Mouse (Mus musculus): Measurements from ENCODE around the gene Vdac1. TPM values are rescaled to one million over a fixed set of nuclear protein-coding genes. Genes with fewer than 3 reads are reported as not detected.
A peak's percentile ranks its signal among the peaks of the same experiment; 100 is the strongest.

Vdac1 gene
- polyA plus RNA-seq, 1 experiment: 296 TPM

GRCm38 (mm10) chr11:52340123-52340864, 20.4 kb upstream of the Vdac1 start:
- H3ac ChIP-seq (ENCODE audit: control insufficient read depth, insufficient read length, low read depth): no peak overlapping the region

DNA sequence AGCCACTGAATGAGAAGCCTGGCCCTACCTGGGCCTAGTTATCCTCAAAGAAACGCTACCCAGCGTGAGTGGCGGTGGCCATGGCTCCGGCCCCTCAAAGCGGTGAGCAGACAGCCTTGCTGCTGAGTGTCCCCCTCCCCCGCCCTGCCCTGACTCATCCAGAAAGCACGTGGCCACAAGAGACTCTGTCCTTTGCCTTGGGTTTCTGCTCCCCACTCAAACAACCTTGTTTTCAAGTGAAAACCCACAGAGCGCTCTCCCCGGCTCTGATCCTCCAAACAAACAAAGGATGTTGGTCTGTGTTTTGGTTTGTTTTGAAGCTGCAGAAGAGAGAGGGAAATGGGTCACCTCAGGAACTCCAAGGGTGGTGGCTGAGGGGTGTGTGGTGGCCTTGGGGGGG, 19.7 kb upstream of the Vdac1 start:
- no peak overlapping the region for H3K4me3 ChIP-seq (ENCODE audit: insufficient read depth, poor library complexity, severe bottlenecking)
- no peak overlapping the region for H3ac ChIP-seq (ENCODE audit: control insufficient read depth, insufficient read length, low read depth)
- H3K79me3 ChIP-seq (ENCODE audit: low read depth): no peaks in the 10 kb centered on the region
- H3K36me3 ChIP-seq (ENCODE audit: control insufficient read depth, insufficient read depth): no peaks in the 10 kb centered on the region
- H3K79me2 ChIP-seq (ENCODE audit: control insufficient read depth, insufficient read depth): no peaks in the 10 kb centered on the region
- TF ChIP-seq MYOD1 (IDR thresholded peaks at IDR 0.05; ENCODE audit: control insufficient read depth, insufficient read length, low read depth) (no peak), MYOG (IDR thresholded peaks at IDR 0.05; ENCODE audit: control insufficient read depth, extremely low read depth, insufficient read length) (no peak), USF1 (IDR thresholded peaks at IDR 0.05; ENCODE audit: low read depth) (peak; percentile 72), FOSL1 (IDR thresholded peaks at IDR 0.05; ENCODE audit: insufficient read depth, low read length, poor library complexity, severe bottlenecking) (peak; percentile 28), MAX (IDR thresholded peaks at IDR 0.05) (peak; percentile 86)
- H3K27me3 ChIP-seq (ENCODE audit: control insufficient read depth, insufficient read depth, insufficient read length): no peaks in the 10 kb centered on the region

More at GRCm38 (mm10) chr11:52340123-52340864, 20.4 kb upstream of the Vdac1 start:
- H3K27me3 ChIP-seq (ENCODE audit: control insufficient read depth, insufficient read depth, insufficient read length): no peaks in the 10 kb centered on the region
- no peaks in the 10 kb centered on the region for H3K79me3 ChIP-seq (ENCODE audit: low read depth)
- no peaks in the 10 kb centered on the region for H3K36me3 ChIP-seq (ENCODE audit: control insufficient read depth, insufficient read depth)
- no peak overlapping the region for H3K4me3 ChIP-seq (ENCODE audit: insufficient read depth, poor library complexity, severe bottlenecking)
- TF ChIP-seq CTCF (IDR thresholded peaks at IDR 0.05; ENCODE audit: control insufficient read depth, insufficient read depth, insufficient read length) (no peak), CEBPB (IDR thresholded peaks at IDR 0.05; ENCODE audit: low read depth) (no peak), MYOD1 (IDR thresholded peaks at IDR 0.05; ENCODE audit: control insufficient read depth, insufficient read length, low read depth) (no peak), MYOG (IDR thresholded peaks at IDR 0.05; ENCODE audit: control insufficient read depth, extremely low read depth, insufficient read length) (no peak), FOSL1 (IDR thresholded peaks at IDR 0.05; ENCODE audit: insufficient read depth, low read length, poor library complexity, severe bottlenecking) (no peak), MAX (IDR thresholded peaks at IDR 0.05) (no peak), USF1 (IDR thresholded peaks at IDR 0.05; ENCODE audit: low read depth) (no peak)
- H3K79me2 ChIP-seq (ENCODE audit: control insufficient read depth, insufficient read depth): no peaks in the 10 kb centered on the region

- H3K79me2 ChIP-seq (ENCODE audit: control insufficient read depth, insufficient read depth): no peaks in the 10 kb centered on the region
- H3ac ChIP-seq (ENCODE audit: control insufficient read depth, insufficient read length, low read depth): no peak overlapping the region
- no peaks in the 10 kb centered on the region for H3K79me3 ChIP-seq (ENCODE audit: low read depth)
- no peaks in the 10 kb centered on the region for H3K36me3 ChIP-seq (ENCODE audit: control insufficient read depth, insufficient read depth)
- TF ChIP-seq CTCF (IDR thresholded peaks at IDR 0.05; ENCODE audit: control insufficient read depth, insufficient read depth, insufficient read length) (no peak), USF1 (IDR thresholded peaks at IDR 0.05; ENCODE audit: low read depth) (no peak), MYOG (IDR thresholded peaks at IDR 0.05; ENCODE audit: control insufficient read depth, extremely low read depth, insufficient read length) (no peak), CEBPB (IDR thresholded peaks at IDR 0.05; ENCODE audit: low read depth) (no peak), MYOD1 (IDR thresholded peaks at IDR 0.05; ENCODE audit: control insufficient read depth, insufficient read length, low read depth) (no peak), MAX (IDR thresholded peaks at IDR 0.05) (no peak), FOSL1 (IDR thresholded peaks at IDR 0.05; ENCODE audit: insufficient read depth, low read length, poor library complexity, severe bottlenecking) (no peak)
- H3K4me3 ChIP-seq (ENCODE audit: insufficient read depth, poor library complexity, severe bottlenecking): no peak overlapping the region
- no peaks in the 10 kb centered on the region for H3K27me3 ChIP-seq (ENCODE audit: control insufficient read depth, insufficient read depth, insufficient read length)
These were observed 19.2 kb upstream of the Vdac1 start for GRCm38 (mm10) chr11:52341476-52341875.

DNA sequence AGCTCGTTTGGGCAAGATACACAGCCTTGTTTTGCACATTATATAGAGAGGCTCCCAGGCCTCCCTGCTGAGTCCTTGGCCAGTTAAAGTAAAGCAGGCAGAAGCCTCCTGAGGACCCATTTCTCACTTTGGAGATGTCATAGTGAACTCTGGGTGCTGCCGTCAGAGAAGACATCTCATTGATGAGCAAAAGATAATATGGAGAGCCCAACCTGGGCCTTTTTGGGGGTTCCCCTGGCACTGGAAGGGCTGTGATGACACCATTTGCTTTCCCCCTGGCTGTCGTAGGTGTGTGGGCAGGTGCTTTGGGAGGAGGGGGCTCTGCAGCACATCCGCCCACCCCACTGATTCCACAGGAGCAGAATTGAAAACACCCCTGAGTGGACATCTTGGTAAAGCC, 18.4 kb upstream of the Vdac1 start:
- no peaks in the 10 kb centered on the region for H3K36me3 ChIP-seq (ENCODE audit: control insufficient read depth, insufficient read depth)
- no peak overlapping the region for H3ac ChIP-seq (ENCODE audit: control insufficient read depth, insufficient read length, low read depth)
- no peaks in the 10 kb centered on the region for H3K79me3 ChIP-seq (ENCODE audit: low read depth)
- no peak overlapping the region for H3K4me3 ChIP-seq (ENCODE audit: insufficient read depth, poor library complexity, severe bottlenecking)
- TF ChIP-seq CTCF (IDR thresholded peaks at IDR 0.05; ENCODE audit: control insufficient read depth, insufficient read depth, insufficient read length) (no peak), MYOG (IDR thresholded peaks at IDR 0.05; ENCODE audit: control insufficient read depth, extremely low read depth, insufficient read length) (no peak), CEBPB (IDR thresholded peaks at IDR 0.05; ENCODE audit: low read depth) (no peak), MAX (IDR thresholded peaks at IDR 0.05) (no peak), USF1 (IDR thresholded peaks at IDR 0.05; ENCODE audit: low read depth) (no peak), FOSL1 (IDR thresholded peaks at IDR 0.05; ENCODE audit: insufficient read depth, low read length, poor library complexity, severe bottlenecking) (no peak), MYOD1 (IDR thresholded peaks at IDR 0.05; ENCODE audit: control insufficient read depth, insufficient read length, low read depth) (no peak)
- no peaks in the 10 kb centered on the region for H3K27me3 ChIP-seq (ENCODE audit: control insufficient read depth, insufficient read depth, insufficient read length)
- H3K79me2 ChIP-seq (ENCODE audit: control insufficient read depth, insufficient read depth): no peaks in the 10 kb centered on the region

- Histone ChIP-seq H3K27me3 (ENCODE audit: control insufficient read depth, insufficient read depth, insufficient read length) (no peaks in the 10 kb centered on the region), H3ac (ENCODE audit: control insufficient read depth, insufficient read length, low read depth) (no peak overlapping the region), H3K79me2 (ENCODE audit: control insufficient read depth, insufficient read depth) (no peaks in the 10 kb centered on the region), H3K36me3 (ENCODE audit: control insufficient read depth, insufficient read depth) (no peaks in the 10 kb centered on the region), H3K4me3 (ENCODE audit: insufficient read depth, poor library complexity, severe bottlenecking) (no peak overlapping the region), H3K79me3 (ENCODE audit: low read depth) (no peaks in the 10 kb centered on the region)
- no peak for TF ChIP-seq CEBPB (IDR thresholded peaks at IDR 0.05; ENCODE audit: low read depth)
- no peak for TF ChIP-seq MYOD1 (IDR thresholded peaks at IDR 0.05; ENCODE audit: control insufficient read depth, insufficient read length, low read depth)
- TF ChIP-seq MAX (IDR thresholded peaks at IDR 0.05): no peak
- peak; percentile 35 for TF ChIP-seq CTCF (IDR thresholded peaks at IDR 0.05; ENCODE audit: control insufficient read depth, insufficient read depth, insufficient read length)
- no peak for TF ChIP-seq FOSL1 (IDR thresholded peaks at IDR 0.05; ENCODE audit: insufficient read depth, low read length, poor library complexity, severe bottlenecking)
- no peak for TF ChIP-seq MYOG (IDR thresholded peaks at IDR 0.05; ENCODE audit: control insufficient read depth, extremely low read depth, insufficient read length)
These were observed 17.5 kb upstream of the Vdac1 start for GRCm38 (mm10) chr11:52343162-52343561.
